Mouse (Mus musculus) NIH3T3 (cell line): ENCODE data around the gene Psmb9.

ENCODE experiments used
- DNase-seq: peaks from one replicate; pipeline ENCODE4 v3.0.0-alpha.2; 2012; ENCODE audit warnings: low read depth

Psmb9 gene

GRCm38 (mm10) chr17:34138655-34139054 is 48.9 kb downstream of the Psmb9 start:
- no peak for DNase-seq

GRCm38 (mm10) chr17:34137601-34138000 is 50.0 kb downstream of the Psmb9 start:
- DNase-seq = no peak

- DNase-seq = peak; percentile 100
These were observed 52.0 kb downstream of the Psmb9 start for GRCm38 (mm10) chr17:34135297-34136224.

DNA sequence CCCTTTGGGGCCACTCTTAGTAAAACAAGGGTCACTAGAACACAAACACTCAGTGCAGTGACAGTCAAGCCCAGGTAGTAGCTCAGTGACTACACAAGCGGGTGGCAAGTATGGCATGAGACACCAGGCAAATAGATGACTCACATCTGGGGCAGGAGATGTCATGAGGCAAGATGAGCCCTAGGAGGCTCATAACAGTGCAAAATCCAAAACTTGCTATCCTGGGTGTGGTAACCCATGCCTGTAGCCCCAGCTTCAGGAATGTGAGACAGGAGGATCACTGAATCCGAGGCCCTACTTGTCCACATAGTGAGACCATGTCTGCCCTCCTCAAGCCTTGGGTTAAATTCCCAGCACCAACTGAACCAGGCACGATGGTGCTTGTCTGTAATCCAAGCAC is 53.1 kb downstream of the Psmb9 start:
- no peak for DNase-seq

DNA sequence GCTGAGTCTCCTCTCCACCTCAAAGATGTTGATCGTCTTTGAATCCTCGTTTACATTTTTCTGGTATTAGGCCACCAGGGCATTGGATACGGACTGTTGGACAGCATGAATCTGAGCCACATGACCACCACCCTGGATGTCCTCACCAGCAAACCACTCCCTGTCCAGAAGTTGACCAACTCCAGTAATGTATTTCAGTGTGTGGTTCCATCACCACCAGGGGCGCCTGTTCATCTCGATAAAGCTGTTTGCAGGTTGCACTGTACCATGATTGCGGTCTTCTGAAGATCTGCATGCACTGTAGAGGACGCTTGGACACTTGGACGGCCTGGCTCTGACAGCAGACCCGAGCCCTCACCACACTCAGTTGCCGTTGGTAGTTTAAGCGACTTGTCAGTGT is 54.3 kb downstream of the Psmb9 start:
- peak; percentile 59 for DNase-seq
